Mouse (Mus musculus) CD4-positive, CD25-positive, alpha-beta regulatory T cell, adult 4 months (primary cell): ENCODE results near the gene Isl1. TPM values are rescaled to one million over a fixed set of nuclear protein-coding genes. Genes with fewer than 3 reads are reported as not detected.

ENCODE experiments used
- ATAC-seq: one replicate; pipeline ENCODE4 v1.8.0; 2017
- polyA plus RNA-seq, 2 experiments: library from polyadenylated mRNA; unstranded; fragments of 100-300 nt; shearing (Covaris generic); gene quantifications; one replicate each; pipeline ENCODE4 v1.2.1; 2017

The Isl1 gene
- not detected for polyA plus RNA-seq

DNA sequence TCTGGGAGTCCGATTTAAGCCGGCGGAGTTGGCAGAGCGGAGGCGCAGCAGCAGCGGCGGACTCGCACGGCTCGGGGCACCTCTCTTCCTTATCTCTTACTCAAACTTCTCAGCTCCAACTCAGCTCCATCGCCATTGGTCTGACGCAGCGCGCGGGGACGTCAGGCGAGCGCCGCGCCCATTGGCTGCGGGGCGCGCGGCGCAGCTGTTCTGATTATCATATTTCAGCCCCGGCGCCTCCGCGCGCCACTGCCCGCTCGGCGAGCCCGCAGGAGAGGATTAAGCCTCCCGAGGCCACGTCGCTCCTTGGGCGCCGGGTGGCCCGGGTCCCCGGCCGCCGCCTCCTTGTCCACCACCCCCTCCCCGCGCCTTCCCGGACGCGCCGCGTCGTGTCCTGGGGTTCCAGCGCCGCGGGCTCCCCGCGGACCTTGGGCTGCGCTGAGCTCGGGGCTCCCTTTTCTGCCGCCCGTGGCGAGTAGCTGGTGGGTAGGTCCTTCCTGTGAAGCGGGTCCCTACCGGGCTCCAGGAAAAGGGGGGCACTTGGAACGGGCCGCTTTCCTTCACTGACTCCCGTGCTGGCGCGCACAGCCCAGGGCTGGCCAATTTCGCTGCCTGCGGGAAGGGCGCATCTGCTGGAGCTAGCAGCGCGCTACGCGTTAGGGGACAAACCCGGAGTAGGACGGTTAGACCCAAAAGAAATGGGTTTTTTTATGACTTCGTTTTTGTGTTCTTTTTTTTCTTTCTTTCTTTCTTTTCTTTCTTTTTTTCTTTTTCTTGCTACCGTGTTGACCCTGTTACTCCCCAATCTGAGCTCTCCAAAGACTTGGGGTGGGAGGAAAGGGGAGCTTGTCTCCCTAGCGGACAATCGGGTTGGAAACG lies at the start of gene Isl1:
Gene Isl1, minus strand, starts transcription at position 106 of the 879 bp plus-strand sequence.
- no peak for ATAC-seq

- ATAC-seq: no peak
Measured at GRCm38 (mm10) chr13:116335763-116336162, 26.3 kb upstream of the Isl1 start.

DNA sequence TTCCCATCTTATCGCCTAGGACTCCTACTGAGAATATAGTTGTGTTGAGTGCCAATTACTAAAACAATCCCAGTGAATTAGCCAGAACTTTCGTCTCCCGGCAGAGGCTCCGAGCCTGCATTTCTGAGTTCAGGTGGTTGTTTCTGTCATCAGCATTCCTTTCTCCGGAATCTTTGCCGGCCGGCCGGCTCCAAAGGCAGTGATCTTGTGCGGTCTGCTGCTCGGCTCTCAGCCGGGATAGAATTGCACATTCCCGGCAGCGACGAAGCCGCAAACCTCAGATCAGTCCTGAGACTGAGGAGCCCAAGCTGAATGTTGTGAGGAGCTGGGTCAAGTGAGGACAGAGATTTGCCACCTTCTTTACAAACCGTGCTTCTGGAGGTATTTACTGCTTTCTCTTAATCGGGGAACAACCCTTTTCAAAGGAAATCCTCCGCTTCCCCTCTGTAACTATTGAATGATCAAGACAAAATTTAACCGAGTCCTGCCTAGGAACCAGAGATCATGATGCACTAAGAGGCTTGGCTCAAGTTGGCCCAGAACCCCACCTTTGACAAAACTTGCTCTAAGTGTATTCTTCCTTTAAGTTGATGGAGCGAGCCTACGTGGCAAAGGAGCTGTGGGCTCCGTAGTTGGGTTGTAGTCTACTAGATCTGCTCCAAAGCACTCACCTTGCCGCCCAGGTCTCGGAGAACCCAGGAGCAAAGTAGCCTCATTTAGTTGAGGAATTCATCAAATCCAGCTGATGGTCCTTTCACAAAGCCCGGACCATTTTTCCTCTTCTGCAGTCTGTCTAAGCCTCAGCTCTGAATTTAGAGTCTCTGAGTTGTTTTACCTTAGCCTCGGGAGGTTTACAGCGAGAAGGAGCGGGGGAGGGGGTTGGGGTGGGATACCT lies 4.4 kb upstream of the Isl1 start:
- no peak for ATAC-seq

DNA sequence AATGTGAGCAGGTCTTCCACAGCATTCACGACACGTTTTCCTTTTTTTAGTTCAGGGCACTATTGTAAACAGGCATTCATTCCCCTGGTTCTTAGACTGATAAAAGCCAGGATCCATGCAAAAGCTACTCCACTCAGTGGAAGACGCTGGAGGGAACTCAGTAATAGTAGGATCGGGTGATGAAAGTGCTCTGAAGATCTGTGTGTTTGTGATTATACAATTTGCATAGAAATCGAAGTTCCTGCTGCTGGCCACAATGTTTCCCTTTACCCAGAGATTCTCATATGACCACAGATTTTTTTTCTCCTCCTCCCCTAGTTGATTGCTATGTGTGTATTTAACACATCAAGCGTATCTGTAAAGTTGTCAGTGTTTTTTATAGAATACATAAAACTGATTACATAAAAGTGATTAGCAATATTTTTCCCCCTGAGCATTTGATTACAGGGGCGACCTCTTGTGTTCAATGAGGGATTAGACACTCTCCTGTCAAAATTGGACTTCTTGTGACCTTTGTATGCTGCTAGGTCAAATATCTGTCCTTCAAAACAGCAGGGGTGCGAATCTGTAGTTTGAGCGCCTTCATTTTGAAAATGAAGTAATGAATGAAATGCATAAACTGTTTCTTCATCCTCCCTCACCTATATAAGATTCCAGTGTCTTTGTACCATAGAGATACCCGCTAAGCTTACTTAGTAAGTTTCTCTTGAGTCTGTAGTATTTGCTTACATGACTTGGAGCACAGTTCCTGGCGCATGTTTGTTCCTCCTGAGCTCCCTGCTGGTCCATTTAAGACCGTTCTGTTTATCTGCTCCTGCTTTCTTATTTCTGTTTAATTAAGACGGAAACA lies 2.6 kb upstream of the Isl1 start:
- no peak for ATAC-seq

- no peak for ATAC-seq
Measured at GRCm38 (mm10) chr13:116311011-116311410, 1.5 kb upstream of the Isl1 start.

DNA sequence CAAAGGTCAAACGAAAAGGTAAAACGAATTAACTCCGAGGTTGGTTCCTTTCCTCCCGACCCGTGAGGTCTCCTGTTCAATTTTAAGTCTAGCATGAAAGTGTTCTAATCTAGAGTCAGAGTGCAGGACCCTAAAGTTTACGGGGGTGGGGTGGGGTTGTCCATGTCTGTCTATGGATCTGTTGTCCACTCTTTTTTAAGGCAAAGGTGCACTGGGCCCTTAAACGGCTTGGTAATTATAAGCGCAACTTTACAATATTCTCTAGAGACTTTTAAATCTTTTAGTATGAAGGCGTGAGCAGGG lies 925 bp upstream of the Isl1 start:
- no peak for ATAC-seq

GRCm38 (mm10) chr13:116308933-116309583 lies 431 bp downstream of the Isl1 start:
- no peak for ATAC-seq

DNA sequence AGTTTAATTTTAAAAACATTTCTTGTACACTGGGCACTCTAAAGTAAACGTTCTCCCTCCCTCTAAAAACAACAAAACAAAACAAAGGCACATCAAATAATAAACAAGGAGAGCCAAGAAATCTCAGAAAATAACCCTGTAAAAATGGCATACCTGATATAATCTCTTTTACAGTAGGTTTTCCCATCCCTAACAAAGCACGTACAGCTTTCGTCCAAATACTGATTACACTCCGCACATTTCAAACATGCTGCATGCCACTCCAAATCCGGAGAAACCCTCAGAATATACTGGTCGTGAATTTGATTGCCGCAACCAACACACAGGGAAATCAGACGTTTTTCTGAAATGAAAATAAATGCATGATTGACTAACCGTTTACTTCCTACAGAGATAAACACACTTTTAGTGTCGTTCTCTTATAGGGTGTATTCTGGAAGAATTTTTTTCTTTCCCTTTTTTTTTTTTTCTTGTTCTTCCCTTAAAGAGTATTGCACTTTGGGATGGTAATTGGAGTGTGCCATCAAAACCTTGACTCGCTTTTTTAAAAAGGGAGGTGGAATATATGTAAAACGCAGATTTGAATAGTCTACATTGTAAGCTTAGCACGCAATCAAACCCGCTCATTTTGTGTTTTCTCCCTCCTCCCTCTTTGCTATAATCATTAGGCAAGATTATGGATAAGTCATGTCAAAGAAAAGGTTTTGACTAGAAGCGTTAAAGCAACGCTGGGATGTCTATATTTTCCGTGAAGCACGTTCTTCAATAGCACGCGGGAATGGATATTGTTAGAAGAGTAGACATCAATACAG lies 1.2 kb downstream of the Isl1 start:
- ATAC-seq: no peak

GRCm38 (mm10) chr13:116306591-116306990 lies 2.9 kb downstream of the Isl1 start:
- no peak for ATAC-seq

DNA sequence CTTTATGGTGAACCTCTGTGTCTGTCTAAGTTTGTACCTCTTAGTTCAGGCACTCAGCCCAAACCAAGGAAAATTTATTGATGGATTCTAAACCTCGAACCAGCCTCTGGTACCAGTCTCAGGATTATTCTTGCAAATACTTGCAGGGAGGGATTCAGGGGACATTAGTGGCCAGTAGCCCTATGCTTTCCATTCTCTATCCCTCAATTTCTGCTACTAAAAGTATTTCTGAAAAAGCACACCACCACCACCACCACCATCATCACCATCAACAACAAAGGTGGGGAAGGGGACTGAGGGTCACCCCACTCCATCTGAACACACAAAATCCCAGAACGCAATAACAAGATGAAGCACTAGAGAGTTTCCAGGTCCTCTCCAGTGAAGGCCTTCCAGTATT lies 3.8 kb downstream of the Isl1 start:
- no peak for ATAC-seq

GRCm38 (mm10) chr13:116304713-116305470 lies 4.6 kb downstream of the Isl1 start:
- no peak for ATAC-seq

- ATAC-seq: no peak
Measured at GRCm38 (mm10) chr13:116303766-116304165, 5.7 kb downstream of the Isl1 start.

- no peak for ATAC-seq
Measured at GRCm38 (mm10) chr13:116302861-116303260, 6.6 kb downstream of the Isl1 start.

- no peak for ATAC-seq
Measured at GRCm38 (mm10) chr13:116301706-116302105, 7.8 kb downstream of the Isl1 start.

- ATAC-seq: no peak
Measured at GRCm38 (mm10) chr13:116299241-116299640, 10.2 kb downstream of the Isl1 start.

DNA sequence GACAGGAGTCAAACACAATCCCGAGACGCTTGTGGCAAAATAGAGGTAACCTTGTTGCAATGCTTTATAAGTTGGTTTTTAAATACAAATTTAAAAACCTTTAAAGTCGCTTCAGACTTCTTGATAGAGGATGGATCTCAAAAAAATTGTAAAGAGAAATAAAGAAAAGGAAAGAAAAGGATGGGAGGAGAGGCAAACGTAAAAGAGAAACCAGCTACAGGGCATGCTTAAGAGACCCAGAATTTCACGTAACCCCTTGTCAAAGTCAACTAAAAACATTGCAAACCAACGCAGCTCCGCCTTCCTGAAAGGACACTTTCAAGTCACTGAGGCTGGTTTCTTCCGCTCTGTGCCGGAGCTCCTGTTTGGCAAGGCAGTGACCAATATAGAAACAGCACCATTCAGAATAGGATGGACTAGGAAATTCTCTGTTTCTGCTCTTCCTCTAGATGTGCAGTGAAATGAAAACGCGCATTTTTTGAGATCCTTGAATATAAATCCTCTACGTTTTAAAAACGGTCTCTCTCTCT lies 10.8 kb downstream of the Isl1 start:
- ATAC-seq: no peak

GRCm38 (mm10) chr13:116298001-116298400 lies 11.5 kb downstream of the Isl1 start:
- no peak for ATAC-seq

DNA sequence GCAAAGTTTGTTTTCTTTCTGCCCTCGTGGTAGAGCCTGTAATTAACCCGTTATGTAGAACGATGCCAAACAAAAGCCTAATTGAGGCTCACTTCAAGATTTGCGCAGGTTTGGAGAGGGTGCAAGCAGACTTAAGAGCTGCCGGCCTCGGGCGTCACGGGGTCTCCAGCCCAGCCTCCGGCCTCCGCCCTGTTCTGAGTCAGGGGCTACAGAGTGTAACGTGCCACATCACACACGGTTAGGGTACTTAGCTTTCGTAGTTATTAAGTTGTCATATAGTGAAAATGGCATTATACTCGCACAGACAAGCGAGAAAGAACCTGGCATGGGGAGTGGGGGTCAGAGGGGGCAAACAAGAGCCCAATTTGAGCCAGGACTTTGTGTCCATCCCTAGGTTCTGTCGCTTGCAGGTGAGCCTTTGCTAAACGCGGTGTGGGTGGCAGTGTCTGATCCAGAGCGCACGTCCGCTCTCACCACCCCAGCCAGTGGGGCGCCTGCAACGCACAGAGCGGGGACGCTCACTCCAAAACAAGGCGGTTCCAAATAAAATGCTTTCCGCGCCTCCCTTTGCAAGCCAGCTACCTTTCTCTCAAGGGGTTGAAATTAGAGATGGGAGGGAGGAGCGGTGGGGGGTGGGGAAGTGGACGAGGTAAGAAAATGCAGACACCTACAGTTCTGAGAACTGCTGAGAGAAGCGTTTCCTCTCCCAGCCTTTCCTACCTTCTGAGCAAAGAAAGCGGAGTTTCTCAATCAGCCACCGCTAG lies 12.3 kb downstream of the Isl1 start:
- ATAC-seq: no peak

DNA sequence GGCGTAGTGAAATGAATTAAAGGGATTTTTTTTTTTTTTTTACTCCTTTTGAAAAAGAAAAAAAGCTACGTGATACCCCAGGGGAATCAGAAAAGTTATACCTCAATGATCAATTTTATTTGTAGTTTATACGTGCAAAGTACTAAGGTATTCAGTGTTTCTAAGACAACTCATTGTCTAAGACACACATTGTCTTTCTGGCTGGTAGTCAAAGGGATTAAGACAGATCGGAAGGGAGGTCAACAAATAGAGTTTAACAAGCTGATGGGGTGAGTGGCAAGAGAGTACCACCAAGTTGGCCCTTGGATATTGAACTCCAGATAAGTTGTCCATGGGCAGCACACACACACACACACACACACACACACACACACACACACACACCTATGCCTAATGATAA lies 14.1 kb downstream of the Isl1 start:
- no peak for ATAC-seq

GRCm38 (mm10) chr13:116294734-116295133 lies 14.8 kb downstream of the Isl1 start:
- no peak for ATAC-seq
